Mouse (Mus musculus): Measurements from ENCODE around the gene D330020A13Rik. TPM values are rescaled to one million over a fixed set of nuclear protein-coding genes. Genes with fewer than 3 reads are reported as not detected.

Gene D330020A13Rik
- 0.24 TPM in 1 of 2 replicates, not detected in the other for polyA plus RNA-seq (2021; fragmentation: Nextera tagmentation)
- long read RNA-seq, experiment 1, result 0 reads
- long read RNA-seq, experiment 2, result 0 reads

GRCm38 (mm10) chr6:120294056-120294784, at the start of gene D330020A13Rik, which contains the start of gene B4galnt3:
Gene D330020A13Rik (plus strand): TSS chr6:120294364.
Gene B4galnt3 (minus strand): TSS chr6:120294559.

Other genes with a start within 250 kb of the D330020A13Rik start
- 6.4 and 8.5 TPM in 2 replicates for gene Ninj2, start 201.0 kb upstream of the D330020A13Rik start, polyA plus RNA-seq (2021; fragmentation: Nextera tagmentation)
- gene B4galnt3, start 195 bp downstream of the D330020A13Rik start, polyA plus RNA-seq (2021; fragmentation: Nextera tagmentation), result 0.31 and 0.39 TPM in 2 replicates
- 15.0 and 16.1 TPM in 2 replicates for gene Kdm5a, start 69.8 kb downstream of the D330020A13Rik start, polyA plus RNA-seq (2021; fragmentation: Nextera tagmentation)
- gene Ccdc77, start 70.0 kb downstream of the D330020A13Rik start, polyA plus RNA-seq (2021; fragmentation: Nextera tagmentation), result 3.4 TPM in 2 replicates
- gene Il17ra, start 168.9 kb downstream of the D330020A13Rik start, polyA plus RNA-seq (2021; fragmentation: Nextera tagmentation), result 5.0 and 6.0 TPM in 2 replicates
- gene Tmem121b, start 199.4 kb downstream of the D330020A13Rik start, polyA plus RNA-seq (2021; fragmentation: Nextera tagmentation), result 2.6 and 3.3 TPM in 2 replicates
- 6.6 and 7.0 TPM in 2 replicates for gene Hdhd5, start 237.0 kb downstream of the D330020A13Rik start, polyA plus RNA-seq (2021; fragmentation: Nextera tagmentation)

Data from layer of hippocampus, adult 6 months (tissue).